Mouse (Mus musculus) urinary bladder, postnatal 14 days (tissue): ENCODE results near the gene Prps1.
A peak's percentile ranks its signal among the peaks of the same experiment; 100 is the strongest.
"Not testable (repeated sequence)": the region's sequence is repeated elsewhere in the genome, so short reads cannot be mapped to it uniquely, and the experiment has no call there.

Source experiments
- DNase-seq: peaks from one replicate; pipeline ENCODE4 v3.0.0; 2021; ENCODE audit warnings: low spot score

Prps1 gene

DNA sequence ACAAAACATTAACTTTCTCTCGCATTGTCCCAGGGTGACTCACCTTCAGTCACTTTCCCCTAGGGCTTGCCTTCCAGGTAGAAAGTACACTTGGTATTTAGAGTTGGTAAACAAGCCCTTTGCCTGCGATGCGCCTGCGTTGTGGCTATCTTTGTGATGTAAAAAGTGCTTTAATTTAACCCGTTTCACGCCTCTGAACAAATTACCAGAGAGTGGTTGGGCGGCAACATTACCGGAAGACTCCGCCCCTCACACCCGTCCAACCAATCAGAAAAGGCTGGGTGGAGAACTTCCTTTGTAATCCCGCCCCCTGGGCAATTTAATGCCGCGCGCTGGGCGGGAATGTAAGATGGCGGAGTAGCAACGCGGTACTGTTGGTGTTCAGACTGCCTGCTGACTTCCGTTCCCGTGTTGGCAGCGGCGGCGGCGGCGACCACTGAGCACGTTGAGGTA is at the start of gene Prps1:
Gene Prps1, plus strand, starts transcription at position 335 of the 453 bp plus-strand sequence.
- peak; percentile 84 for DNase-seq

DNA sequence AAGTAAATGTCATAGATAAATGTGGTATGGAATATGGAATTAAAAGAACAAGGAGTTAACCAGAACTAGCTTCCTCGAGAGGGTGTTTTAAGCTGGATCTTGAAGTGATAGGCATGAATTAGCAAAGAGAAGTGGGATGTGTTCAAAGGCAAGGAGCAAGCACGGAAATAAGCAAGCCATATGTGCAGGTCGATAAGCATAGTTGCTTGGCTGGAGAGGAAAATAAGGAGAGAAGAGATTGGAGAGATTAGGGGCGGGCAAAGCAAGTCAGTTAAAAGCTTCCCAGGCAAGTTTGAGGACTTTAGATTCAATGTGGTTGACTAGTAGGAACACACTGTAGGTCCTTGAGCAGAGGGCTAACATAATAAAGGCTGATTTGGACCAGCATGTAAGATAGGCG is 48.8 kb upstream of the Prps1 start:
- no peak for DNase-seq

DNA sequence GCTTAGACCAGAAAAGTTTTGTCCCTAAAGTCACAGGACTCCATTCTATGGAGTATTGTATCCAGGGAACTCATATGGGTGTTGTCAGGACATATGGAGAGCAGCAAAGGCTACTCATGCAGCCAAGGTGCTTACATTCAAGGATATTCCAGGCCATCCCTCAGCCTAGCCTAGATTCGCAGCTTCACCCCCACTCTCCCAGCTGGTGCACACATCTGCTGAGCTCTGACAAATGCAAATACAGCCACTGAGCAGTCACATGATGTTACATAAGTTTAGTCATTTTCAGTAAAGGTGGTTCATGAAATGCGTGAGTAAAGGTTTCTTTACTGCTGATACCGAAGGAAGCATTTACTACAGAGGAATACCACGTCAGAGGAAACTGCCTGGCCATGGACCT is 37.9 kb upstream of the Prps1 start:
- no peak for DNase-seq

DNA sequence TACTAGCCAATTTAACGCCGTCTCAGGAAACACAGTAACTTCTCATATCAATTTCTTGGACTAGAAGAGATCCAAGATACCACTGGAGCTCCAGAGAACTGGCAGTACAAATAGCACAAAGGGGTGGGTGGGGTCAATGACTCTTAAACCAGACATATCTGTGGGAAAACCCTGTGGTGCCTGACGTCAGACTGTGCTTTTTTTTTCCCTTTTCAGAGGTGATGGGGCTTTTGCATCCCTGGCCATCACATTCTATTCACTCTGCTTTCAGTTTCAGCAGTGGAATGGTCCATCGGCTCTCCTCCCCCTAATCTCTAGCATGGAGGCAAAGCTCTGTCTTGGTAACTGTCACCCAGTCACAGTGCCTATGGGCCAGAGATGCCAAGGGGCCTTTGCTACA is 29.3 kb upstream of the Prps1 start:
- DNase-seq = no peak

DNA sequence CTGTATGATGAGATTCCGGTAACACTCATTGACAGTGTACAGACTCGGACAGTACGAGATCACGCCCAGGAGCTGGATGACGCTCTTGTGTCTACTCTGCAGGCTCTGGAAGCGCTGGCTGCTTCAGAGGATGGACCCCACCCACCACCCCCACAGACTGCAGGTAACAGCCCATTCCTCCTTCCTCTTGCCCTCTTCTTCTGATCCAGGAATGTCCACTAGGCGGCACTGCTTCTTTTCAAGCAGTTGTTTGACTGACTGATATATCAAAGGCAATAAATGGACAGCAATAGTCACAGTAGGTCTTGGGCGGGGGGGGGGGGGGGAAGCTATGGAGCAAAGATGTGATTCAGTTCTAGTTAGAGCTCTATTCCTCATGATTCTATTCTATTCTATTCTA is 28.2 kb upstream of the Prps1 start:
- DNase-seq = no peak

DNA sequence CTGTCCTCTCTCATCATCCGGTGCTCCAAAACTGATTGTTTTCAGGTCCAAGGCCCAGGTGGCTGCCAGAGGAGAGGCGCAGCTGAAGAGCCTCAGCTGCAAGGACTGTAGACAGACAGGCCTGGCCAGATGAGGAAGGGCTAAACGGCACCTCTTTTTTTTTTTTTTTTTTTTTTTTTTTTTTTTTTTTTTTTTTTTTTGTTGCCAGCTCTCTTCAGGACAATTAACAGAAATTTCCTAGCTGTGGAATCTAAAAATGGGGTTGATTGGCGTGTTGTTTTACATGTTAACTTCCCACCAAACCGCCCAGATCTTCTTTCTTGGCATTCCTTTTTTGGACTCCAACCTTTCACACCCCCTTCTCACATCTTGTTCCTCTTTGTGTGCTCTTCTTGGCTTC is 26.4 kb upstream of the Prps1 start:
- no peak for DNase-seq

DNA sequence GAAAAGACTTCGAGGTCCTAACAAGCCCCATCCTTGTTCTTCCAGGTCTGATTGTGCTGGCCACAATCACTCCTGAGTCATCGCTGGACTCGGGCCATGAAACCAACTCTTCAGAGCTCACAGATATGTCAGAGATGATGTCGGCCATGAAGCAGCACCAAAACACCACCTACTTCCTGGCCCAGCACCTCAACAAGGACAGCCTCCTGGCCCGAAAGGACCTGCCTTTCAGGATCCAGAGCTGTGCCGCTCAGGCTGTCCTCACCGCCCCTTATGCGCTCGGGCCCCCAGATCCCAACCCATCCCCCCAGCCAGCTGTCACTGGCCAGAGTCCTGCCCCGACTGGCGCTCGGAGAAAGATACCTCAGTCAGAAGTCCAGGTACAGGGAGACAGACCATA is 25.9 kb upstream of the Prps1 start:
- no peak for DNase-seq

DNA sequence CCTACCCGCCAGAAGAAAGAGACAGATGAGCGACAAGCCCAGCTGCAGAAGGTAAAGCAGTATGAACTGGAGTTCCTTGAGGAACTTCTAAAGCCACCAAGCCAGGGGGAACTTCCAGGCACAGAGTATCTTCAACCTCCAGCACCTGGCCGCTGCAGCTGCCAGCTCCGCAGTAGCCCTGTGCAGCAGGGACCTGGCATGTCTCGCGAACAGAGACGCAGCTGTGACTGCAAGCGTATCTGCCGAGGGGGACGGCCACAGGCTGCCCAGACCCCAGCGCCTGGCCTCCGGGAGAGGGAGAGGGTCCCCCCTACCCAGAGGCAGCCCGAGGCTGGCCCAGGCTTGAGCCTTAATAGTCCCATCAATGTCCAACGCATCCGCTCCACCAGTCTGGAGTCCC is 24.4 kb upstream of the Prps1 start:
- no peak for DNase-seq

DNA sequence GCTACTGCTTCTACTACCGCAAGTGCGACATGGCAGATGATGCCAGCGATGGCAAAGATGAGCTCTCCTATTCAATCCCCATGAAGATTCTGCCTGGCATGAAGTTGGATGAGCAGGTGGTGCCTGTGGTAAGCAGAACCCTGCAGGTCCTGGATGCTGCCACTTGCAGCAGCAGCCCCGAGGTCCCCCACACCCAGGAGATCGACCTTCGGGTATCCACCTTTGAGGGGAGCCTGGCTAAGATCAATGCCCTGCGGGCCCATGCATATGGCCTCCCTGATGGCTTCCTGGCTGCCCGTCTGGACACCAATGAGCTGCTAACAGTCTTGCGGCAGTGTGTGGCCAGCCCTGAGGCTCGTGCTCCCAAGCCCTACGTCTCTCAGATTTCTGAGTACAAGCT is 23.6 kb upstream of the Prps1 start:
- no peak for DNase-seq

DNA sequence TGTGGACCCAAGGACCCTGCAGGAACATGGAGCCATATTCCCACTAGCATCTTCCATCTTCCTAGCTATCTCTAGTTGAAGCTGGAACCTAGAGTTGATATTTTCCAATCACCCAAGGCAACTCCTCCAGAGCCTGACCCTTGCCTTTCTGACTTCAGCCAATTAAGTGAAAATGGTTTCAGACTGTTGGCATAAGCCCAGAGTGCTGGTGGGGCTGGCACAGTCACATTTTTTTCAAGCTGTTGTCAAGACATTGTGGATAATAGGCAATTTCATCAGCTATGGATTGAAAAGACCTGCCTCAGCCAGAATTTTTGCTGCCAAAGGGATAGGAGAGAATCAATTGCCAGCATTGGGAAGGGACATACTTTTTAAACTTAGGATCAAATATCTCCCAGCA is 18.5 kb upstream of the Prps1 start:
- DNase-seq = no peak

DNA sequence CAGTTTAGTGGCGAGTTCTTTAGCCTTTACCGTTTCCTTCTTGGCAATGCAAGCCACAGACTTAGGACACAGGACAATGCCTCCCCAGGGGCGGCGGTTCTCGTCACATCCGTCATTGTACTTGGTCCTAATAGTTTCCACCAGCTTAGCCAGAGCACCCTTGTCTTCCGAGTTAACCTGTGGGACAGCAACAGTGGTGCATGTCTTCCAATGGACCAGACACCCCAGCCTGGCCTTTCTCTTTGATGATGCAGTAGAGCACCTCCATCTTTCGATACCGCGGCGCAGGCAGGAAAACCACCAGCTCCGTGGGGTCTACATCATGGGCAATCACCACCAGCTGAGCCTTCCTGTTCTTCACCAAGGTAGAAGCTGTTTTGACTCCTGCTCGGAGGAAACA is 10.9 kb upstream of the Prps1 start:
- DNase-seq = no peak

DNA sequence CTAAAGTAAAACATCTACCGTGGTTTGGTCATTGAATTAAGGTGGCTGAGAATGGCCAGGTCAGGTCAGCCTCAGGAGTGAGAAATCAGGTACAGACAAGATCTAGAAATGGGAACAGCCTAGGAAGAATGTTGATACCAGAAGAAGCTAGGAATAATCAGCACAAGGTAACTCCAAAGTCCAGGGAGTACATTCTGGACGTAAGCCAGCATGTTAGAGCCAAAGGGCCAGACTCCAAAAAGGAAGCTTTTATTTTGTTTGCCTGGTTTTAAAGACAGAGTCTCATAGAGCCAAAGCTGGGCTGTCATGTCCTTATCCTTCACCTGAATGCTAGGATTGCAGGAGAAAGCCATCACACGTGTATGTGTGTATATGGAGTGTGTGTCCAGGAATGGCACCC is 6.3 kb upstream of the Prps1 start:
- DNase-seq = no peak

DNA sequence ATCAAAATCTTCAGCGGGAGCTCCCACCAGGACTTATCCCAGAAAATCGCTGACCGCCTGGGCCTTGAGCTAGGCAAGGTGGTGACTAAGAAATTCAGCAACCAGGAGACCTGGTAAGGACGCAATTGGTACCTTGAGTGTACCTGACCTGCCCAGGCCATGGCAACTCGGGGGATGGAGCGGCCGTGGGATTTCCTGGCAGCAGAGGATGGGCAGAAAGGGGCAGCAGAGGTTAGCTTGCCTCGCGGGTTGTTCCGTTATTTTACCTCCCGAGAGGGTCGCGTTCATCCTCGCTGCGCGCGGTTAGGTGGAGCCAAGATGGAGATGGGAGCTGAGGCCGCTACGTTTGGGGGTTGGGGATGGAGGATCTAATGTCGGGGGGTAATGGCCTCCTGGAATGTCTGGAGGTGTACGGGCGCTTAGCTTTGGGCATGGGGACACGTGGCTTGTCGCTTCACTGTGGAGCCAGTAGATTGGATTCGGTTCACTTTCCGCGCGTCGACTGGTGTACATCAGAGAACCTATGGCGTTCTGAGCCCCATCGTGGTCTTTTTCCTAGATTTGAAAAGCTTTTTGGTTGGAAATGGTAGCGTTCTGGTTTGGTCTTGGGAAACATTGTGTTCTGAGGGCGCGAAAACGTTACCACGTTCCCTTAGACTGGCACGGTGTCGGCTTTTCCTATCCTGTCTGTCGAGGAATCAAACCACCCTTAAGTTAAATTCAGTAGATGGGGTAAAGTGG is 508 bp downstream of the Prps1 start:
- DNase-seq = no peak

DNA sequence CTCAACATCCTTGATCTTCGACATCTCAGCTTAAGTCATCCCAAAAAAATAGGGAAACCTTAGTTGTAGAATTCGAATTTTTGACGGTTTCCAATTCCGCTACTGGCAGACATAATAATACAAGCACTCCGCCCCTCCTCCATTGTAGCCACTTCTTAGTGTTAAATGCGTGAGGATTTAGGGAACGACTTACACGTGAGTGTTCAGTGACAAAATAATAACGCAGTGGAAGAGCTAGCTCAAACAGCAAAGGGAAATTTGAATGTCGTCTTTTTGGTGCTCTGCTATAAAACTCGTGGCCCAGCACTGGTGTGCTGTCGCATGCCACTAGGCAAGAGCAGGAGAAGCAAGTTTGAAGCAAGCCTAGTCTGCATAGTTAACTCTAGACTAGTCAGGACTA is 1.1 kb downstream of the Prps1 start:
- no peak for DNase-seq

DNA sequence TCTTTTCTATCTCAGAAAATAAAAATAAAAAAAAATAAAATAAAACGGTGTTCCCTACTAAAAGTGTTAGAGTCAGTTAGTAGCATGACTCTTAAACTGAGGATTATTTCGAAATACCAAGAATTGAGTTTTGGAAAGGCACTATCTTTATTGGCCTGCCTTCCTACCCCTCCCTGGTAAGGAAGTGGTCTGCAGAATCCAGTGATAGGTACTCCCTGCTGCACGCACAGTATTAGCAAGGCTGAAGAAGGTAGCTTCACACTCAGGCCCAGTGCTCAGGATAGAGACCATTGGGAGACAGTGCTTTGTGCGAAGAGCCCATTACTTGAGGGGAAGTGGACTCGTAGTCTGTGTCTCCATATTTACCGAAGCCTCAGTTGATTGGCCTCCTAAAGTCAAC is 21.8 kb downstream of the Prps1 start:
- no peak for DNase-seq

DNA sequence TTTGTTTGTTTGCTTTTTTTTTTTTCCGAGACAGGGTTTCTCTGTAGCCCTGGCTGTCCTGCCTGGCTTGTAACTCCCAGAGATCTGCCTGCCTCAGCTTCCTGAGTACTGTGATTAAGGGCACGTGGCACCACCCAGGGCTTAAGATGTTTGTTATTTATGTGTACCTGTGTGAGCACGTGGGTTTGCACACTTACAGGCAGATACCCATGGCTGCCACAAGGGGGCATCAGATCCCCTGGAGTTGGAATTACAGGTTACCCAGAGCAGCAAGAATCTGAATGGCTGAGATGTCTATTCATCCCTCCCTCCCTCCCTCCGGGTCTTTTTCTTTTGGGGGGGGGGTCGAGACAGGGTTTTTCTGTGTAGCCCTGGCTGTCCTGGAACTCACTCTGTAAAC is 22.8 kb downstream of the Prps1 start:
- DNase-seq = peak; percentile 16

DNA sequence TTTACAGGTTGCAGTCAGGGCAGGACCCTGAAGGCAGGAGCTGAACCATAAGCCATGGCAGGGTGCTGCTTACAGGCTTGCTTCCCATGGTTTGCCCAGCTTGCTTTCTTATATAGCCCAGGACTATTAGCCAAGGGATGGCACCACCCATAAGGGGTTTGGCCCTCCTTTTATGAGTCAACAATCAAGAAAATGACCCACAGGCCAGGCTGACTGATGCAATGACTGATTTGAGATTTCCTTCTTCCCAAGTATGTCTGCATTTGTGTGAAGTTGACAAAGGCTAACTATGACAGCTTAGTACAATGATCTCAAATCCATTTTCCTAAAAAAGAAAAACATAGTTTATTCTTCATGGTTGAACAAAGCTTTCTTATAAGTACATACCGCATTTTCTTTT is 32.8 kb downstream of the Prps1 start:
- no peak for DNase-seq

DNA sequence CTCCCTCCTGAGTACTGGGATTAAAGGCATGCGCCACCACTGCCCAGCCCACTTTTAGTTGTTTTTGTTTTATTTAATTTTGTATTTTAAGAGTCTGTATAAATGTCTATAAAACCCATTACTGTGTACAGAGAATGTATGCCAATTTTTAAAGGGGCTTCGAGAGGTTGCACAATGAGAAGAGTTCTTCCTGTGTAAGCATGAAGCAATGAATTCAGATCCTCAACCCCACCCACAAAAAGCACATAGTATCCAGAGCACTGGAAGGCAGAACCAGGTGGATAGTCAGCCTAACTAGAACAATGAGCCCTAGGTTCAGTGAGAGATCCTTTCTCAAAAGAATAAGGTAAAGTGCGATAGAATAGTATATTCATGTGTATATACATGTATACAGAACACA is 33.8 kb downstream of the Prps1 start:
- no peak for DNase-seq

DNA sequence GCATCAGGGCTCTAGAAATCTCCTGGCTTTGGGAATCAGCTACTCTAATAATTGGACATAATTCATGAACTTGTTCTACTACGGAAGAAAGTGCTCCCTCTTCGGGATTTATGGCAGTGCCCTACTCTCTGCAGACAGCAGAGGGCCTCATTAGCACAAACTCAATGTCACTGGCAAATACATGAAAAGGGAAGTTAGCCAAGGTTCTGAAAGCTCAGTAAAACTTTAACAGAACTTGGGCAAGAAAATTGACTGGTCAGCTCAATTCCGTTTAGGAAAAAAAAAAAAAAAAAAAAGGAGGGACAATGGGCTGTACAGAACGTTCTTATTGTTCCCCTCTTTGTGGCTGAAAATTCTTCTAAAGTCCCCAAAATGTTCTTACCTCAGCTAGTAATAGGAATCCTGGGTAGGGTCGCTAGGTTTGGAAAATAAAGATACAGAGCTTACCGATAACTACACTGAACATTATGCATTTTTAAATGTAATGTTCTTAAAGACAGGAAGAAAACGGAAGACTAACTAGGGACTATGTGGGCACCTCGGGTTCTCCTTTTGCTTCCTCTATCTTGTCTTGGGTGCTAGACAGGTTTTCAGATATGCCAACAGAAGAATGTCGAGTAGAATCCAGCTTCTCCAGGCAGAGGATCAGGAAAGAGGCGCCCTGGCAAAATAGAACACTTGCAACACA is 35.6 kb downstream of the Prps1 start:
- DNase-seq = peak; percentile 24

DNA sequence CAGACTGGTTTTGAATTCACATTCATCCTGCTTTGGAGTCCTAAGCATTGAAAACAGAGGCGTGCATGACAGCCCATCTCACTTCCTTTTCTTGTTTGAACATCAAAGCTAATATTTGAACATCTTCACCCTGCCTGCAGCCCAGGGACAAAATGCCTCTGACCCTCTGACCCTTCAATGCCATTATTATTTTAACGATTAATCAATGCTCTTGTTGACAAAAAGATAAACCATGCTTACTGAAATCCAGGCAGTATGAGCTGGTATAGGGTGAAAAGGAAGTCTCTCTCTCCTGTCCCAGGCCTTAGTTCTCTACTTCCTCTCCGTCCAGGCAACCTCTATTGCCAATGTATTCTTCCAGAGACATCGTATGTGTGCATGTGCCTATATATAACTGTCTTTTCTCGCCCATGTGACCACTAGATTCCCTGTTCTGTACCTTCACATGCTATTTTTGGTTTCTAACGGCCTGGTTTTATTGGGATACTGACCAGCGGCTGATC is 37.2 kb downstream of the Prps1 start:
- no peak for DNase-seq

DNA sequence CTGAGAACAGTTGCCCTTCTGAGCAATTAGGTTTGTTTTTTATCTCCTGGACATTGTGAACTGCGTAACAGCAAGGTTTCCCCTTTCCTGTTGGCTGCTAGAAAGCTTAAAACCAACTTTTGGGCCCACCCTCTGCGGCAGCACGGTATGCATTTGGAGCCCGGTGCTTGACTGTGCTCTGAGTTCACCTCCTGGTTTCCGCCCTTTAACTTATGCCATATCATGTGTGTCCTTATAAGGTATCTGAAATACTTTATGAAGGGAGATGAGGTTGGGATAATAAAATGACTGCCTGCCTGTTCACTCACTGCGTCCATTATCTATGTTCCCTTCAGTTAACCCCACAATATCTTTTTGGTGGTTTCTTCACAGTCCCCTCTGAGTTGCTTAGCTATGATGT is 37.8 kb downstream of the Prps1 start:
- no peak for DNase-seq

DNA sequence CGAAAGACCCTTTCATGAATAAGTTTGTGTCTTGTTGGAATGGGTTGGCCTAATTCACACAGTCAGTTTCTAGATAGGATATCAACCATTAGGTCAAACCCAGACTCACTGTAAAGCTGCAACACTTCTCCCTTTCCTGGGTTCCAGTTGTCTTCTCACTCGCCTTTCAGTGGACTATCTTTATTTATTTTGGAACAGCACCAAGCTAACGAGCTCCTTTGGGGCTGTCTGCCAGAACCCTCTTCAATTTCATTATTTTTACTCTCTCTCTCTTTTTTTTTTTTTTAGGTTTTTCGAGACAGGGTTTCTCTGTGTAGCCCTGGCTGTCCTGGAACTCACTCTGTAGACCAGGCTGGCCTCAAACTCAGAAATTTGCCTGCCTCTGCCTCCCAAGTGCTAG is 42.0 kb downstream of the Prps1 start:
- not testable (repeated sequence) for DNase-seq

DNA sequence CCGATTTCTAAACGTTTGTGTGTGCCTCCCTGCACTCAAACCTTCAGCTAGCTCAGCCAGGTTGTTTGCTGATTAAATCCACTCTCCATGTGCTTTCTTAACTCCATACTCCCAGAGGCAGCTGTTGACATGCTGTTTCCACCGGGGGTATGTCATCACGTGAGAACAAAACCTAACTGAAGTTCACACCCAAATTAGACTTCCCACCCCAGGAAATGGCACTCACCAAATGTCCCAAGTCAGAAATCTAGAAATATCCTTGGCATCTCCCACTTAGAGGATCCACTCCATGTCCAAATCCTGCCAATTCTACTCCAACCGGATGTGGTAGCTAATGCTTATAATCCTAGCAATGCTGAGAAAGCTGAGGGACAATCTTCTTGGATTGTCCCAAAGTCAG is 43.9 kb downstream of the Prps1 start:
- DNase-seq = no peak
